Mouse (Mus musculus): ENCODE measurements around the gene Evpl.

DNA sequence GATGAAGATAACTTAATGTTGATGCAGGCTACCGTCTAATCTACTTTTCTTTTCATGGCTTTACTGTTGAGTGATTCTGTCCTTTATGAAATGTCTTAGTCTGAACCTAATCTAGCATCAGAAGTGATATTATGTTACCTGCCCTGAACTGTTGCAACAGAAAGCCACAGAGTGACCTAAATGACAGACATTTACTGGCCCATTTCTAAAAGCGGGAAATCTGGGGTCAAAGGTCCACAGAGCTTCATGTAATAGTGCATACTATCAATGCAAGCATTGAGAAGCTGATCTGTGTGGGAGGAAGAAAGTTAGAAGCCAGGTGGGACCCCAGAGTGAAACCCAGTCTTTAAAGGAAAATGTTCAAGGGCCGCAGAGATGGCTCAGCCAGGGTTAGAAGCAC lies 34.7 kb downstream of the Evpl start:
- TF ChIP-seq CTCF (conservative IDR thresholded peaks at IDR 0.05; ENCODE audit: insufficient read depth, insufficient read length, low read depth, low read length) = no peak
- no peak for TF ChIP-seq POLR2A (IDR thresholded peaks at IDR 0.05; ENCODE audit: low read depth, low read length)

Measured in kidney, adult 2 months (tissue).